Mouse (Mus musculus) macrophage (primary cell): ENCODE results near the gene Ccdc24. TPM values are rescaled to one million over a fixed set of nuclear protein-coding genes. Genes with fewer than 3 reads are reported as not detected.

Source experiments
- polyA plus RNA-seq: library from polyadenylated mRNA; stranded (reverse); fragments of 250-400 nt; gene quantifications from 3 replicates; pipeline ENCODE4 v1.2.4, GENCODE M21; 2018; ENCODE audit warnings: inconsistent platforms

Gene Ccdc24
- polyA plus RNA-seq, 1 experiment from 2014 or later: not detected

Other genes starting within 250 kb of the Ccdc24 start
- gene Dmap1, start 190.3 kb downstream of the Ccdc24 start, polyA plus RNA-seq: 10.3 to 15.0 TPM (median 15.0 TPM) in 3 replicates
- gene Gm12845, start 148.1 kb downstream of the Ccdc24 start, polyA plus RNA-seq: not detected in 3 replicates
- not detected in 3 replicates for gene Klf17, start 106.9 kb downstream of the Ccdc24 start, polyA plus RNA-seq
- not detected in 3 replicates for gene Slc6a9, start 38.1 kb downstream of the Ccdc24 start, polyA plus RNA-seq
- 0.14 to 0.58 TPM in 2 of 3 replicates, not detected in the other for gene B4galt2, start 10.9 kb upstream of the Ccdc24 start, polyA plus RNA-seq
- gene Atp6v0b, start 14.8 kb upstream of the Ccdc24 start, polyA plus RNA-seq: 307 to 636 TPM (median 464 TPM) in 3 replicates
- gene Dph2, start 19.5 kb upstream of the Ccdc24 start, polyA plus RNA-seq: 1.9 to 7.4 TPM (median 4.9 TPM) in 3 replicates
- 17.2 to 30.4 TPM (median 28.2 TPM) in 3 replicates for gene Ipo13, start 42.4 kb upstream of the Ccdc24 start, polyA plus RNA-seq
- not detected in 3 replicates for gene Artn, start 57.2 kb upstream of the Ccdc24 start, polyA plus RNA-seq